Mouse (Mus musculus): Measurements from ENCODE around the gene Tmbim4. TPM values are rescaled to one million over a fixed set of nuclear protein-coding genes. Genes with fewer than 3 reads are reported as not detected.
A peak's percentile ranks its signal among the peaks of the same experiment; 100 is the strongest.

Tmbim4 gene
- 52.1 and 56.3 TPM in 2 replicates for polyA plus RNA-seq (2011; ENCODE audit: insufficient read depth, insufficient read length, low read depth, missing spikeins)

- peak within 1 kb of the TSS; percentile 57 for H3K9ac ChIP-seq (ENCODE audit: low read depth, poor library complexity, severe bottlenecking)
- H3K27me3 ChIP-seq (ENCODE audit: control insufficient read depth, insufficient read depth, low read length, poor library complexity, severe bottlenecking) = 0 out of 2 replicates have a peak, but pooled peaks cover 2% of the 10 kb centered on the region
- peak within 1 kb of the TSS; percentile 58 for H3K4me3 ChIP-seq (ENCODE audit: low read depth, low read length)
- H3K9me3 ChIP-seq (replicated peaks; ENCODE audit: control insufficient read depth, insufficient read depth, low read length, poor library complexity, severe bottlenecking) = no peaks in the 10 kb centered on the region
- H3K36me3 ChIP-seq (ENCODE audit: control insufficient read depth, insufficient read depth, low read length, poor library complexity, severe bottlenecking) = no peaks in the 10 kb centered on the region
- no peaks in the 10 kb centered on the region for H3K4me1 ChIP-seq (ENCODE audit: control insufficient read depth, insufficient read depth, low read length)
- no peak for TF ChIP-seq CTCF (IDR thresholded peaks at IDR 0.05; ENCODE audit: low read depth, low read length)
- TF ChIP-seq POLR2A (IDR thresholded peaks at IDR 0.05; ENCODE audit: insufficient read depth, low read length) = no peak
- no peak for TF ChIP-seq EP300 (IDR thresholded peaks at IDR 0.05; ENCODE audit: insufficient read depth, low read depth, low read length)
- peak within 1 kb of the TSS; percentile 38 for H3K27ac ChIP-seq (ENCODE audit: insufficient read depth, low read length)
These were observed at the start of gene Tmbim4 for GRCm38 (mm10) chr10:120201131-120201921. TSS of gene Tmbim4 (plus strand) at chr10:120201590.

- Histone ChIP-seq H3K4me1 (ENCODE audit: control insufficient read depth, insufficient read depth, low read length) (no peaks in the 10 kb centered on the region), H3K27ac (ENCODE audit: insufficient read depth, low read length) (no peak overlapping the region), H3K27me3 (ENCODE audit: control insufficient read depth, insufficient read depth, low read length, poor library complexity, severe bottlenecking) (no peaks in the 10 kb centered on the region), H3K9me3 (replicated peaks; ENCODE audit: control insufficient read depth, insufficient read depth, low read length, poor library complexity, severe bottlenecking) (peaks cover 15% of the 10 kb centered on the region), H3K9ac (ENCODE audit: low read depth, poor library complexity, severe bottlenecking) (no peak overlapping the region), H3K36me3 (ENCODE audit: control insufficient read depth, insufficient read depth, low read length, poor library complexity, severe bottlenecking) (no peaks in the 10 kb centered on the region), H3K4me3 (ENCODE audit: low read depth, low read length) (no peak overlapping the region)
- TF ChIP-seq EP300 (IDR thresholded peaks at IDR 0.05; ENCODE audit: insufficient read depth, low read depth, low read length) (no peak), POLR2A (IDR thresholded peaks at IDR 0.05; ENCODE audit: insufficient read depth, low read length) (no peak), CTCF (IDR thresholded peaks at IDR 0.05; ENCODE audit: low read depth, low read length) (no peak)
These were observed 49.7 kb upstream of the Tmbim4 start for GRCm38 (mm10) chr10:120151672-120152071.

- Histone ChIP-seq H3K4me3 (ENCODE audit: low read depth, low read length) (no peak overlapping the region), H3K27me3 (ENCODE audit: control insufficient read depth, insufficient read depth, low read length, poor library complexity, severe bottlenecking) (no peaks in the 10 kb centered on the region), H3K4me1 (ENCODE audit: control insufficient read depth, insufficient read depth, low read length) (no peaks in the 10 kb centered on the region), H3K27ac (ENCODE audit: insufficient read depth, low read length) (no peak overlapping the region), H3K9me3 (replicated peaks; ENCODE audit: control insufficient read depth, insufficient read depth, low read length, poor library complexity, severe bottlenecking) (peaks cover 15% of the 10 kb centered on the region), H3K36me3 (ENCODE audit: control insufficient read depth, insufficient read depth, low read length, poor library complexity, severe bottlenecking) (no peaks in the 10 kb centered on the region), H3K9ac (ENCODE audit: low read depth, poor library complexity, severe bottlenecking) (no peak overlapping the region)
- TF ChIP-seq CTCF (IDR thresholded peaks at IDR 0.05; ENCODE audit: low read depth, low read length) (no peak), EP300 (IDR thresholded peaks at IDR 0.05; ENCODE audit: insufficient read depth, low read depth, low read length) (no peak), POLR2A (IDR thresholded peaks at IDR 0.05; ENCODE audit: insufficient read depth, low read length) (no peak)
These were observed 47.5 kb upstream of the Tmbim4 start for GRCm38 (mm10) chr10:120153911-120154310.

GRCm38 (mm10) chr10:120160533-120160932 lies 40.9 kb upstream of the Tmbim4 start:
- peaks cover 4% of the 10 kb centered on the region for H3K4me1 ChIP-seq (ENCODE audit: control insufficient read depth, insufficient read depth, low read length)
- TF ChIP-seq EP300 (IDR thresholded peaks at IDR 0.05; ENCODE audit: insufficient read depth, low read depth, low read length) (no peak), CTCF (IDR thresholded peaks at IDR 0.05; ENCODE audit: low read depth, low read length) (no peak), POLR2A (IDR thresholded peaks at IDR 0.05; ENCODE audit: insufficient read depth, low read length) (no peak)
- H3K36me3 ChIP-seq (ENCODE audit: control insufficient read depth, insufficient read depth, low read length, poor library complexity, severe bottlenecking) = peaks cover 9% of the 10 kb centered on the region
- no peaks in the 10 kb centered on the region for H3K9me3 ChIP-seq (replicated peaks; ENCODE audit: control insufficient read depth, insufficient read depth, low read length, poor library complexity, severe bottlenecking)
- H3K27me3 ChIP-seq (ENCODE audit: control insufficient read depth, insufficient read depth, low read length, poor library complexity, severe bottlenecking) = no peaks in the 10 kb centered on the region
- peak overlapping the region; percentile 46 for H3K4me3 ChIP-seq (ENCODE audit: low read depth, low read length)
- peak overlapping the region; percentile 49; the same call in 1 of the 2 replicates for H3K27ac ChIP-seq (ENCODE audit: insufficient read depth, low read length)
- H3K9ac ChIP-seq (ENCODE audit: low read depth, poor library complexity, severe bottlenecking) = peak overlapping the region; percentile 59

GRCm38 (mm10) chr10:120162840-120163239 lies 38.5 kb upstream of the Tmbim4 start:
- Histone ChIP-seq H3K9ac (ENCODE audit: low read depth, poor library complexity, severe bottlenecking) (peak overlapping the region; percentile 62), H3K4me3 (ENCODE audit: low read depth, low read length) (peak overlapping the region; percentile 16), H3K27ac (ENCODE audit: insufficient read depth, low read length) (peak overlapping the region; percentile 83), H3K9me3 (replicated peaks; ENCODE audit: control insufficient read depth, insufficient read depth, low read length, poor library complexity, severe bottlenecking) (no peaks in the 10 kb centered on the region), H3K27me3 (ENCODE audit: control insufficient read depth, insufficient read depth, low read length, poor library complexity, severe bottlenecking) (no peaks in the 10 kb centered on the region), H3K4me1 (ENCODE audit: control insufficient read depth, insufficient read depth, low read length) (peaks cover 4% of the 10 kb centered on the region), H3K36me3 (ENCODE audit: control insufficient read depth, insufficient read depth, low read length, poor library complexity, severe bottlenecking) (peaks cover 9% of the 10 kb centered on the region)
- peak; percentile 68; the same call in 1 of the 2 replicates for TF ChIP-seq EP300 (IDR thresholded peaks at IDR 0.05; ENCODE audit: insufficient read depth, low read depth, low read length)
- TF ChIP-seq POLR2A (IDR thresholded peaks at IDR 0.05; ENCODE audit: insufficient read depth, low read length) = no peak

- H3K36me3 ChIP-seq (ENCODE audit: control insufficient read depth, insufficient read depth, low read length, poor library complexity, severe bottlenecking) = peaks cover 9% of the 10 kb centered on the region
- H3K27me3 ChIP-seq (ENCODE audit: control insufficient read depth, insufficient read depth, low read length, poor library complexity, severe bottlenecking) = no peaks in the 10 kb centered on the region
- H3K4me3 ChIP-seq (ENCODE audit: low read depth, low read length) = no peak overlapping the region
- TF ChIP-seq CTCF (IDR thresholded peaks at IDR 0.05; ENCODE audit: low read depth, low read length) (no peak), EP300 (IDR thresholded peaks at IDR 0.05; ENCODE audit: insufficient read depth, low read depth, low read length) (no peak), POLR2A (IDR thresholded peaks at IDR 0.05; ENCODE audit: insufficient read depth, low read length) (no peak)
- peak overlapping the region; percentile 46 for H3K9ac ChIP-seq (ENCODE audit: low read depth, poor library complexity, severe bottlenecking)
- peaks cover 4% of the 10 kb centered on the region for H3K4me1 ChIP-seq (ENCODE audit: control insufficient read depth, insufficient read depth, low read length)
- no peaks in the 10 kb centered on the region for H3K9me3 ChIP-seq (replicated peaks; ENCODE audit: control insufficient read depth, insufficient read depth, low read length, poor library complexity, severe bottlenecking)
- H3K27ac ChIP-seq (ENCODE audit: insufficient read depth, low read length) = peak overlapping the region; percentile 82
These were observed 37.9 kb upstream of the Tmbim4 start for GRCm38 (mm10) chr10:120163490-120163889.
